Mouse (Mus musculus): Measurements from ENCODE around the gene Rhoj.
"Not testable (repeated sequence)": the region's sequence is repeated elsewhere in the genome, so short reads cannot be mapped to it uniquely, and the experiment has no call there.

Gene Rhoj

DNA sequence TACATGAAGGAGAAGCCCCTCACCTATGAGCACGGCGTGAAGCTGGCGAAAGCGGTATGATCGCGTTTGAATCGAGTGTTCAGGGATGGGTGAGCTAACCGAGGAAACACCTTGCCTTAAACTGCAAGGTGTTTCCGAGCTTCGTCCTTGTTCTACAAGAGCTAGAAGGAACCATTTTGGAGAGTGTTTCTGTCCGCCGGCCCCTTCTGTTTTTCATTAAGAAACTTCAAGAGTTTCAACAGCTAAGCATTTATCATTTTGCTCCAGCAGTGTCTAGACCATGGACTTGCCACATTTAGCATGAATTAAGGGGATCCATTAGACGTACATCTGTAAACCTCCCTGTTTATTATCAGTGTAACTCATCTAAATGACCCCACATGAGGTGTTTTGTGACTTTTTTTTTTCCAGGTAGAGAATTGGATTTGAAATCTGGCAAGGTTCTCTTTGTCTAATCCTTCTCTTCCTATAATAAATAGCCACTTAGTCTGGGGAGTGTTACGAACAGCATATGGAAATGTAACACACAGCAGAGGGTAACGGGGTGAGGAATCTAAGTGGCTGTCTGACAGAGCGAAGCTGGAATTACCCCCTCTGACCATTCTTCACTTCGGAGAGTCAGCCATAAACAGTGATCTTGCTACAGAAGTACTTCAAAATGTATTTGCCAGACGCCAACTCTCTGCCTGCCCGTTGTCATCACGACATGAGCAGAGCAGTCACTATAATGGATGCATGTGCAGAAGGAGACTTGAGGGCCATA, 86.1 kb downstream of the Rhoj start:
- no peak for DNase-seq

DNA sequence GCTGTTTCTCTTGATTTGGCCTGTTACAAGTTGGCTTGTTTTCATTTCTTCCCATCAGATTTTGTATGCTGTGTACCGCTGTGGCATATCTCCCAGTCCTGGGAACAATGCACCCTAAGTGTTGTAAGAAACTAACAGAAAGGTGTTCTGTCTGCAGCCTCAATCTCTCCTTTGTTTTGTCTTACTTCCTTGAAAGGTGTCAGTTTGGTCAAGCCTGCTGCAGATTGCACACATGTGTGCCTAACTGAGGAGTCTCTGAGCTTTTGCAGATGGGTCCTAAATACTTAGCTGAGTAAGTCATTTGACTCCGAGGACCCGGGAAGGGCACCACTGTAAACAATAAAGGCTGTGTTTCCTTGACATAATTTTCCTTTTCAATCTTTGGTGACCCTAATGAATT, 88.5 kb downstream of the Rhoj start:
- DNase-seq: no peak

DNA sequence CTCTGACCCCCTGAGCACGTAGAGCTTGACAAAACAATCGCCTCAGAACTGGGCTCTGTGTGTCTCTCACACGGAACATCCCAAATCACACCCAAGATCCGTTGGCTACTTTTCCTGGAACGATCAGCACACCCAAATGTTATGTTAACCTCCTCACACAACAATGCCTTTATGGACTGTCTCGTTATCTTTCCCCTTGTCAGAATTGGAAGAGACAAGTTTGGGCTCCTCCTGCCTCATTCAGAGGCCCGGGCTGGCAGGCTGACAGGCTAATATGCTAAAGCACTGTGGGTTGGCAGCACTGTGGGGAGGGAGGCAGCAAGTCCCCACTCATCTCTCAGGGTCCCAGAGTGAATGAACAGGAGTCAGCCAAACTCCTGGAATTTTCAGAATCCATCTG, 89.0 kb downstream of the Rhoj start:
- no peak for DNase-seq

DNA sequence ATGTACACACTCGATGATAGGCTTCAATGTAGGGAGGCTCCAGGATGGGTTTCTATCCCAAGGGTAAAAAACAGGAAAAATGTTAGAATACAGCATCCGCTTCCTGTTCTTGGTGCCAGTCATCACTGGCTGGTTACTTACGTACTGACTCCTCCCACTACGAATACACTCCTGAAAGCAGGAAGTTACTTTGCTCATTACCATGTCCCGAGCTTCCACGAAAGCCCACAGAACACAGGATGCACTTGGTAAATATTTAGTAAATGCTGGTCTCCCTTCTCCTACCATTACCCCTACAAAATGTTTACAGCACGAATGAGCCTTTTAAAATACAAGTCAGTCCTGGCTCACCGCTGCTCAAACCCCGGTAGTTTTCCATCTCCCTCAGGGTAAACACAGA, 104.8 kb downstream of the Rhoj start:
- no peak for DNase-seq

DNA sequence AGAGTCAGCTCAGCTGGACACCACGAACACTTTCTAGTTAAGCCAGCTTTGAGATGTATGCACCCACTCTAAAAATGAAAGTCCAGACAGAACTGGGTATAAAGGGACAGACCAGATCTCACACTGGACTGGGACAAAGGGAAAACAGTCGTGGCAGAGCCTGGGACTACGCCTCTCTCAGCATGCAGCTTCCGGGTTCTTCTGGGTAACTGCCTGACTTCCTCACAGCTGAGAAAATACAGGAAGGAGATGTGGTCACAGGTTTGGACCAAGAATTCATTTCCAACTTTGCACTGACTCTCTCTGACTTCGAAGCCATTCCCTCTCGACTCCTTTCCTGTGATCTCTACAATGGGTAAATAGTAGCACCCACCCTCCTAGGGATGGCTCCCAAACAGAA, 106.9 kb downstream of the Rhoj start:
- no peak for DNase-seq

- DNase-seq: no peak
Measured at GRCm38 (mm10) chr12:75416681-75417080, 108.6 kb downstream of the Rhoj start, which contains the start of gene Gphb5. Gene Gphb5, minus strand, starts transcription at chr12:75416781.

- DNase-seq: no peak
Measured at GRCm38 (mm10) chr12:75424359-75424758, 116.2 kb downstream of the Rhoj start.

GRCm38 (mm10) chr12:75424817-75425216, 116.7 kb downstream of the Rhoj start:
- DNase-seq: no peak

DNA sequence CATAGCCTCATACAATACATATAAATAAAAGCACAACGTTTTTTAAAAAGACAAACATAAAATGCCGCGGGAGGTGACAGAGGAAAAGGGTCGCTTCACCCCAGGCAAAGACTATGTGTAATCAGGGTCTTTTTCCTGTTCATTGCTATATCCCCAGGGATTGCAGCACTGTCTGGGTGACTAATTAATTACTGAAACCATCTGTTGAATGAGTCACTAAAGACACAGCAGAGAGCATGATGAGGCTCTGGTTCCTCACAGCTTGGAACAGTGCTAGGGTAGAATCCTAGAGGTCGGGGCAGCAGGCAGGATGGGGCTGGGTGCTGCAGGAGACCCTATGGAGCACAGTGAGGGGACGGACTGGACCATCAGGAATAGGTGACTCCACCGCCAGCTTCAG, 117.8 kb downstream of the Rhoj start:
- DNase-seq: no peak

GRCm38 (mm10) chr12:75428719-75429118, 120.6 kb downstream of the Rhoj start:
- no peak for DNase-seq

- no peak for DNase-seq
Measured at GRCm38 (mm10) chr12:75429685-75430396, 121.7 kb downstream of the Rhoj start.

- not testable (repeated sequence) for DNase-seq
Measured at GRCm38 (mm10) chr12:75432400-75432799, 124.3 kb downstream of the Rhoj start.

DNA sequence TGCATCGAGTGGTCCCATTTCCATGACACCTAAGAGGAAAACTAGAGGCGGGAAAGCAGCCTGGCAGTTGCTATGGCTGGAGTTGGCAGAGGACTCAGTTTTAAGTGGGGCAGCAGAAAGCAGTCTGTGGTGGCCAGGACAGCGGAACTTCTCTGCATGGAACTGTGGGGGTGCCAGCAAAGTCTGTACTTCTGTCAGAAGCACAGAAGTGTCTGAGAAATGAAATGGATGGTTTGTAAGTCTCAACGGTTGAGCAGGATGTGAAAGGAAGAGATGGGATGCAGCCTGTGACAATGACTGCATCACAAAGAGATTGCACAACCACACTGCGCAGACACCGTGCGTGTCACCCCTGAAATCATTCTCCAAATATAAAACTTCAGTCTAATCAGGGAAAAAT, 138.1 kb downstream of the Rhoj start:
- no peak for DNase-seq

DNA sequence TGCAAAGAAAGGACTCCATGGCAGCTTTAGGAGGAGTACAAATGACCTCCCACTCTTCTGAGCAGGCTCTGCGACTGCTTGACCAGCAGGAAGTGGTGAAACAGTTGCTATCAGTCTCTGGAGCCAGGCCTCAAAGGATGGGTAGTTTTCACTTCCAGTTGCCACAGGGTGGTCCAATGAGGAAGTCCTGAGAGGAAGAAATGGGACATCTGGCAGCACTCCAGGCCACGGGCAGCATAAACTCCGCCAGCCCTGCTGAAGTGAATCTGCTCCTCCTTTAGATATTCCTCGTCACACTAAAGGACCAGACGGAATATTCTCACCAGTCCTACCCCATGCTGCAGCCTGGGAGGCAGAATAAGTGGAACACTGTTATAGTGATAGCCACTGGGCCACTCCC, 140.8 kb downstream of the Rhoj start:
- no peak for DNase-seq

DNA sequence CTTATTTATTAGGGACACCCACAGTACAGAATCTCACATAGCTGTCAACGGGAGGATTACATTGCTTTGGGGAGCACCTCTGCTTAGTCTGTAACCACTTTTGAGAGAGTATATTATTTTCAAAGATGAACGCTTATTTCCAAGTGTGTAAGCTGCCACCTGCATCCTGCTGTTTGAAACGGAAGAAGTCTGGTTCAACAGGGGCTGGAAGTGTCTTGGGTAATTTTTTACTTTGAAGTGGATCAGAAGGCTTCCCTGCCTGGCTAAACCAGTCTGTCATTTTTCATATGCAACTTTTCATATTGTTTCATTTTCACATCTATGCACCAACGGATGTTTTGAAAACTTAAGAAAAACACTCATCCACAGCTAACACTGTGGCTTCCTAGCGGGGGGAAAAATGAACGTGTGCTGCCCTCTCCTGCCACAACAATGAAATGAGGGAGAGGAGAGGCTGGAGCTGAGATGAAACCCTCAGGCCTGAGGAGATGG, 141.4 kb downstream of the Rhoj start:
- DNase-seq: no peak

DNA sequence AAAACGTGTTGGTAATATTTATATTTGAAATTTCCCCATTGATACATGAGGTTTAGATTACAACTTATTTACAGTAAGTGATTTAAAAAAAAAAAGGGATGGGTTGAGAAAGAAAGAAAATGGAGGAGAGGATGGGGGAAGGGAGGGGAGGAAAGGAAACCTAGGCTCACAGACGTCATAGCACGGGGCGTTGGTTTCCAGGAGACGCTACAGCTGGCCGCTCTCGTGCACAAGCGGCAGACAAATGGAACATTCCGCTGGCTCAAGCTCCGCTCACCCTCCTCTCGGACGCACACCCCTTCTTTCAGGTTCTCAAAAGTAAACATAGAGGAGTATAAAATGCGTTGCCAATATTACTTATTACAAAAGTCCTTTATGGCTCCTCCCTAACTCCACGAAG, 141.9 kb downstream of the Rhoj start:
- DNase-seq: no peak

GRCm38 (mm10) chr12:75450592-75450991, 142.5 kb downstream of the Rhoj start:
- no peak for DNase-seq

All from cerebellum, postnatal 36 days (tissue).